In the genomic region with DNA sequence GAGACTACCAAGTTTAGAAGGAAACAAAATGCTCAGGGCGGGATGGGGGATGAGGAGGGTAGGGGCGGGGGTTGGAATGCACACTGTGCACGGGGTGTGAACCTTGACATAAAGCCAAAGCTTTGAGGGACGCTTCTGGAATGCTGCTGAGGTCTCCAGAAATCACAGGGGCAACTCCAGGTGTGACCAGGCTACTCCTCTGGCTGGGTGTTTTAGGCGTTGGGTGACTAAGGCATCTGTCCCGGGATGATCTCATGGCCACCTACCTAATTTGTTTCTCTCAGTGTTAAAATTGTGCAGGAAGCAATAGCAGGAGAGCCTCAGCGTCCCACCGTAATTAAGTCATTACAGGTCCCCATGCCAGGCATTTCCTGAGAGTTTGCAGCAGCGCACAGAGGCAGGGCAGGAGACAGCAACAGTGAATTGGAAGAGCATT, we compare ENCODE assay signal across 9 mouse cellular contexts. TPM values are rescaled to one million over a fixed set of nuclear protein-coding genes. Genes with fewer than 3 reads are reported as not detected.
DNase-seq lines count a peak whose midpoint lies in the region; ATAC-seq lines count a peak whose summit lies in the region.
"Had no signal": no experiment of that assay in that cellular context is flagged by ENCODE, and none has a peak within 500 bp of the region (broad histone marks: within the 10 kb centered on the region; RNA-seq: fewer than 3 reads in every experiment).

No protein-coding gene starts in this region.

- no peaks in the 10 kb centered on the region; the same call in 1 of the 2 replicates for H3K4me1 ChIP-seq in heart, embryonic 11.5 days (ENCODE audit: control insufficient read depth, insufficient read depth, low read length)
- peaks cover 5% of the 10 kb centered on the region for H3K4me1 ChIP-seq in forebrain, embryonic 16.5 days (replicated peaks; ENCODE audit: control insufficient read depth, insufficient read depth, low read length)
- peaks cover 16% of the 10 kb centered on the region for H3K4me1 ChIP-seq in midbrain, embryonic 10.5 days

- H3K36me3 ChIP-seq in heart, embryonic 11.5 days (ENCODE audit: control insufficient read depth, insufficient read depth, low read length), result no peaks in the 10 kb centered on the region
- no peaks in the 10 kb centered on the region for H3K36me3 ChIP-seq in forebrain, embryonic 16.5 days (ENCODE audit: control insufficient read depth, insufficient read depth)
- H3K36me3 ChIP-seq in midbrain, embryonic 10.5 days, result no peaks in the 10 kb centered on the region

- DNase-seq in heart, postnatal 14 days, result no peak
- DNase-seq in Muller cell, postnatal 12 days (ENCODE audit: inconsistent ontology term), result peak; percentile 55
- DNase-seq in midbrain, embryonic 10.5 days (ENCODE audit: low spot score), result peak; percentile 21
- DNase-seq in spleen, adult 12 weeks (ENCODE audit: low spot score), result no peak
- DNase-seq in adrenal gland, postnatal 10 days, result no peak
- DNase-seq in adrenal gland, adult 2 months, result no peak
- DNase-seq: gastrocnemius, postnatal 10 days had no signal

- H3K27me3 ChIP-seq in heart, embryonic 11.5 days (ENCODE audit: control insufficient read depth, insufficient read depth, low read length), result no peaks in the 10 kb centered on the region
- H3K27me3 ChIP-seq in forebrain, embryonic 16.5 days (replicated peaks; ENCODE audit: control insufficient read depth, insufficient read depth, low read length), result no peaks in the 10 kb centered on the region
- H3K27me3 ChIP-seq in midbrain, embryonic 10.5 days (ENCODE audit: low read depth, poor library complexity, severe bottlenecking), result no peaks in the 10 kb centered on the region

- H3K9ac ChIP-seq in heart, embryonic 11.5 days (ENCODE audit: low read depth, low read length), result no peak overlapping the region
- no peak overlapping the region for H3K9ac ChIP-seq in forebrain, embryonic 16.5 days (replicated peaks; ENCODE audit: low read depth, low read length)

- H3K4me3 ChIP-seq in heart, embryonic 11.5 days (ENCODE audit: low read depth, low read length), result no peak overlapping the region
- no peak overlapping the region for H3K4me3 ChIP-seq in forebrain, embryonic 16.5 days (replicated peaks; ENCODE audit: low read length)
- H3K4me3 ChIP-seq in midbrain, embryonic 10.5 days, result no peak overlapping the region; the same call in 1 of the 2 replicates

- intact Hi-C loops in heart, postnatal 14 days (cut with DNase I), result no loop called here

- H3K9me3 ChIP-seq in heart, embryonic 11.5 days (replicated peaks; ENCODE audit: control insufficient read depth, low read length), result no peaks in the 10 kb centered on the region
- no peaks in the 10 kb centered on the region for H3K9me3 ChIP-seq in forebrain, embryonic 16.5 days (ENCODE audit: control insufficient read depth, low read length)
- H3K9me3 ChIP-seq in midbrain, embryonic 10.5 days (replicated peaks), result no peaks in the 10 kb centered on the region

- peak overlapping the region; percentile 53 for H3K4me2 ChIP-seq in heart, embryonic 11.5 days
- peak overlapping the region; percentile 9; the same call in 1 of the 2 replicates for H3K4me2 ChIP-seq in forebrain, embryonic 16.5 days (ENCODE audit: low read length)

- H3K27ac ChIP-seq in heart, embryonic 11.5 days (ENCODE audit: low read depth, low read length), result no peak overlapping the region
- H3K27ac ChIP-seq in forebrain, embryonic 16.5 days (ENCODE audit: low read length), result no peak overlapping the region
- no peak overlapping the region for H3K27ac ChIP-seq in midbrain, embryonic 10.5 days (replicated peaks)

- ATAC-seq in heart, embryonic 11.5 days (replicated peaks; ENCODE audit: insufficient number of reproducible peaks, low FRiP score, low TSS enrichment), result no peak
- ATAC-seq in forebrain, embryonic 16.5 days, result no peak

- 8% methylated on average over 9 of the region's 9 CpGs for WGBS in heart, embryonic 11.5 days (ENCODE audit: insufficient replicate concordance)
- WGBS in forebrain, embryonic 16.5 days, result 9% methylated on average over 9 of the region's 9 CpGs
- 16% methylated on average over 9 of the region's 9 CpGs for WGBS in midbrain, embryonic 10.5 days

RNA-seq across cellular contexts. Expression of gene Lrig3, which starts 48.5 kb away (rescaled TPM):
- polyA plus RNA-seq in heart, embryonic 11.5 days (2014; fragmentation: Nextera tagmentation; extraction: Ambion mirVana), result 2.4 and 2.6 TPM in 2 replicates
- total RNA-seq in heart, postnatal 14 days (2021), result 1 to 10 TPM; 2.2 to 2.5 TPM
- 2.1 and 2.6 TPM in 2 replicates for polyA plus RNA-seq in forebrain, embryonic 16.5 days (2015; fragmentation: Nextera tagmentation; extraction: Ambion mirVana)
- polyA plus RNA-seq in midbrain, embryonic 10.5 days (2016; fragmentation: Nextera tagmentation; extraction: Ambion mirVana), result 9.8 and 11.1 TPM in 2 replicates
- 1 to 10 TPM; 6.6 to 8.1 TPM for total RNA-seq in adrenal gland, postnatal 10 days (2021)
- 1 to 10 TPM; 4.2 to 5.8 TPM for total RNA-seq in adrenal gland, adult 2 months (2021)
- polyA plus RNA-seq in adrenal gland, adult 2 months (2012; rRNA removed), result 3.6 and 4.2 TPM in 2 replicates

Comparison
In these comparisons a context has a peak if more than half of its experiments do, and no peak if none do; other contexts are left out.
1. DNase-seq: peak in Muller cell, postnatal 12 days (single experiment) and midbrain, embryonic 10.5 days (single experiment); none in heart, postnatal 14 days (0 of 2), spleen, adult 12 weeks (single experiment), adrenal gland, postnatal 10 days (single experiment) and adrenal gland, adult 2 months (single experiment).